ENCODE assay signal across 13 mouse cellular contexts in the genomic region with DNA sequence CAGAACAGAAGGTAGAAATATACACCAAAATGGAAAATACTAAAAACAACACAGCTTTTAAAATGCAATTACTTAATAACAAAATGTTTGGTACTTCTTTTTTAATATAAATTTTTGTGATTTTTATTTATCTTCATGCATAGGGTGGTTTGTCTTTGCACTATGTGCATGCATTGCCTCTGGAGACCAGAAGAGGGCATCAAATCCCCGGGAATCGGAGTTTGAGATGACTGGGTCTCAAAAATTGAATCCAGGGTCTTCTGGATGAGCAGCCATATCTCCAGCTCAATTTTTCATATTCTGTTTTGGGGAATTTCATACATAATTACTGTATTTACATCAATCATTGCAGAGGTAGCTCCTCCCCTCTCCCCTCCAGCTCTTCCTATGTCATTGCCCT.
DNase-seq lines count a peak whose midpoint lies in the region; ATAC-seq lines count a peak whose summit lies in the region.
"Had no signal": no experiment of that assay in that cellular context is flagged by ENCODE, and none has a peak within 500 bp of the region (broad histone marks: within the 10 kb centered on the region; RNA-seq: fewer than 3 reads in every experiment).

No protein-coding gene starts in this region.

- 58% methylated on average over 2 of the region's 2 CpGs for WGBS in hindbrain, embryonic 13.5 days
- 60% methylated on average over 2 of the region's 2 CpGs for WGBS in hindbrain, embryonic 10.5 days
- WGBS in midbrain, embryonic 14.5 days: 55% methylated on average over 2 of the region's 2 CpGs
- 68% methylated on average over 2 of the region's 2 CpGs for WGBS in midbrain, embryonic 13.5 days

- H3K4me1 ChIP-seq in hindbrain, embryonic 13.5 days (replicated peaks): 0 out of 2 replicates have a peak, but pooled peaks cover 3% of the 10 kb centered on the region
- H3K4me1 ChIP-seq in hindbrain, embryonic 10.5 days (replicated peaks): no peaks in the 10 kb centered on the region
- H3K4me1 ChIP-seq in midbrain, embryonic 14.5 days (ENCODE audit: control insufficient read depth, insufficient read depth, low read length): no peaks in the 10 kb centered on the region
- 0 out of 2 replicates have a peak, but pooled peaks cover 7% of the 10 kb centered on the region for H3K4me1 ChIP-seq in midbrain, embryonic 13.5 days (replicated peaks)
- H3K4me1 ChIP-seq: embryonic facial prominence, embryonic 12.5 days; liver, embryonic 13.5 days; neural tube, embryonic 12.5 days had no signal

- peaks cover 6% of the 10 kb centered on the region; the same call in 1 of the 2 replicates for H3K36me3 ChIP-seq in hindbrain, embryonic 13.5 days
- peaks cover 10% of the 10 kb centered on the region for H3K36me3 ChIP-seq in hindbrain, embryonic 10.5 days
- no peaks in the 10 kb centered on the region for H3K36me3 ChIP-seq in midbrain, embryonic 14.5 days (ENCODE audit: control insufficient read depth, insufficient read depth, low read length)
- H3K36me3 ChIP-seq in midbrain, embryonic 13.5 days: no peaks in the 10 kb centered on the region; the same call in 1 of the 2 replicates
- H3K36me3 ChIP-seq: liver, embryonic 13.5 days had no signal

- H3K4me3 ChIP-seq in hindbrain, embryonic 13.5 days: no peak overlapping the region
- H3K4me3 ChIP-seq in hindbrain, embryonic 10.5 days: no peak overlapping the region
- H3K4me3 ChIP-seq in midbrain, embryonic 14.5 days (replicated peaks; ENCODE audit: low read depth, low read length): no peak overlapping the region
- no peak overlapping the region for H3K4me3 ChIP-seq in midbrain, embryonic 13.5 days (replicated peaks)
- H3K4me3 ChIP-seq: embryonic facial prominence, embryonic 12.5 days; liver, embryonic 13.5 days; neural tube, embryonic 12.5 days had no signal

- DNase-seq in hindbrain, embryonic 10.5 days (ENCODE audit: low spot score): no peak
- peak; percentile 44 for DNase-seq in midbrain, embryonic 14.5 days
- DNase-seq in R1 (ENCODE audit: low read depth, low spot score): peak; percentile 22
- peak; percentile 38 for DNase-seq in retina, embryonic 14.5 days (ENCODE audit: low spot score)
- no peak for DNase-seq in heart, postnatal 14 days
- DNase-seq: kidney, adult 18-20 months; liver, embryonic 13.5 days; right cerebral cortex, postnatal 14 days had no signal

- H3K27me3 ChIP-seq in hindbrain, embryonic 13.5 days: no peaks in the 10 kb centered on the region
- H3K27me3 ChIP-seq in hindbrain, embryonic 10.5 days (ENCODE audit: insufficient read depth, poor library complexity, severe bottlenecking): no peaks in the 10 kb centered on the region
- H3K27me3 ChIP-seq in midbrain, embryonic 14.5 days (ENCODE audit: control insufficient read depth, insufficient read depth, low read length): no peaks in the 10 kb centered on the region
- H3K27me3 ChIP-seq in midbrain, embryonic 13.5 days: no peaks in the 10 kb centered on the region
- H3K27me3 ChIP-seq: embryonic facial prominence, embryonic 12.5 days; liver, embryonic 13.5 days; neural tube, embryonic 12.5 days had no signal

- no peak overlapping the region for H3K4me2 ChIP-seq in hindbrain, embryonic 13.5 days
- no peak overlapping the region for H3K4me2 ChIP-seq in midbrain, embryonic 14.5 days (ENCODE audit: low read length)
- H3K4me2 ChIP-seq in midbrain, embryonic 13.5 days (replicated peaks): no peak overlapping the region
- H3K4me2 ChIP-seq: embryonic facial prominence, embryonic 12.5 days; liver, embryonic 13.5 days; neural tube, embryonic 12.5 days had no signal

- H3K9ac ChIP-seq in hindbrain, embryonic 13.5 days: no peak overlapping the region
- H3K9ac ChIP-seq in midbrain, embryonic 14.5 days (replicated peaks; ENCODE audit: low read length): no peak overlapping the region
- no peak overlapping the region for H3K9ac ChIP-seq in midbrain, embryonic 13.5 days (replicated peaks)
- H3K9ac ChIP-seq: embryonic facial prominence, embryonic 12.5 days; liver, embryonic 13.5 days; neural tube, embryonic 12.5 days had no signal

- ATAC-seq in hindbrain, embryonic 13.5 days (ENCODE audit: low FRiP score): 0 out of 2 replicates have a peak, but pooled peaks have one; percentile 23
- no peak for ATAC-seq in midbrain, embryonic 14.5 days (ENCODE audit: low FRiP score, low TSS enrichment)
- ATAC-seq in midbrain, embryonic 13.5 days: no peak
- ATAC-seq in erythroblast, adult 5-6 weeks (replicated peaks; ENCODE audit: low FRiP score, poor library complexity, severe bottlenecking): no peak

- no peak overlapping the region for H3K27ac ChIP-seq in hindbrain, embryonic 13.5 days
- H3K27ac ChIP-seq in hindbrain, embryonic 10.5 days: no peak overlapping the region
- no peak overlapping the region for H3K27ac ChIP-seq in midbrain, embryonic 14.5 days (replicated peaks; ENCODE audit: low read depth, low read length)
- H3K27ac ChIP-seq in midbrain, embryonic 13.5 days: no peak overlapping the region
- H3K27ac ChIP-seq: embryonic facial prominence, embryonic 12.5 days; liver, embryonic 13.5 days; neural tube, embryonic 12.5 days had no signal

- intact Hi-C loops in heart, postnatal 14 days (cut with DNase I): no loop called here

- no peaks in the 10 kb centered on the region for H3K9me3 ChIP-seq in hindbrain, embryonic 13.5 days
- no peaks in the 10 kb centered on the region for H3K9me3 ChIP-seq in hindbrain, embryonic 10.5 days
- H3K9me3 ChIP-seq in midbrain, embryonic 14.5 days (ENCODE audit: control insufficient read depth, low read length): no peaks in the 10 kb centered on the region
- H3K9me3 ChIP-seq in midbrain, embryonic 13.5 days: no peaks in the 10 kb centered on the region
- H3K9me3 ChIP-seq: embryonic facial prominence, embryonic 12.5 days; liver, embryonic 13.5 days; neural tube, embryonic 12.5 days had no signal

Comparison
In these comparisons a context has a peak if more than half of its experiments do, and no peak if none do; other contexts are left out.
1. DNase-seq: peak in midbrain, embryonic 14.5 days (single experiment), R1 (single experiment) and retina, embryonic 14.5 days (single experiment); none in hindbrain, embryonic 10.5 days (single experiment) and heart, postnatal 14 days (0 of 2).